Mouse (Mus musculus) adrenal gland, adult 8-10 months (tissue): ENCODE results near the gene Atp8a1. TPM values are rescaled to one million over a fixed set of nuclear protein-coding genes. Genes with fewer than 3 reads are reported as not detected.

Experiments
- DNase-seq: peaks from one replicate; pipeline ENCODE4 v3.0.0; 2022
- total RNA-seq, 4 experiments: library from RNA; stranded (reverse); gene quantifications; 2 replicates each; pipeline ENCODE4 v1.2.4; 2022

The Atp8a1 gene
- total RNA-seq = 10 to 100 TPM; 16.0 to 32.1 (median 23.2) TPM

- peak; percentile 97 for DNase-seq
These were observed at the start of gene Atp8a1 for GRCm38 (mm10) chr5:67847253-67848165. TSS of gene Atp8a1 (minus strand) at chr5:67847434.

- no peak for DNase-seq
These were observed 37.4 kb upstream of the Atp8a1 start for GRCm38 (mm10) chr5:67884422-67885210.

GRCm38 (mm10) chr5:67883564-67884171 lies 36.4 kb upstream of the Atp8a1 start:
- DNase-seq = no peak

GRCm38 (mm10) chr5:67871414-67871813 lies 24.2 kb upstream of the Atp8a1 start:
- DNase-seq = no peak

- DNase-seq = no peak
These were observed 19.0 kb upstream of the Atp8a1 start for GRCm38 (mm10) chr5:67866221-67866620.

GRCm38 (mm10) chr5:67865670-67866069 lies 18.4 kb upstream of the Atp8a1 start:
- DNase-seq = no peak

- no peak for DNase-seq
These were observed 17.4 kb upstream of the Atp8a1 start for GRCm38 (mm10) chr5:67864508-67865060.

- DNase-seq = no peak
These were observed 16.7 kb upstream of the Atp8a1 start for GRCm38 (mm10) chr5:67863950-67864391.

GRCm38 (mm10) chr5:67854963-67855606 lies 7.9 kb upstream of the Atp8a1 start:
- DNase-seq = no peak

GRCm38 (mm10) chr5:67852860-67853259 lies 5.6 kb upstream of the Atp8a1 start:
- DNase-seq = no peak

GRCm38 (mm10) chr5:67849411-67849810 lies 2.2 kb upstream of the Atp8a1 start:
- DNase-seq = no peak

- DNase-seq = no peak
These were observed 1.3 kb upstream of the Atp8a1 start for GRCm38 (mm10) chr5:67848511-67849014.

- DNase-seq = peak; percentile 53
These were observed 641 bp downstream of the Atp8a1 start for GRCm38 (mm10) chr5:67846361-67847224.

- DNase-seq = no peak
These were observed 2.0 kb downstream of the Atp8a1 start for GRCm38 (mm10) chr5:67845190-67845691.

GRCm38 (mm10) chr5:67844070-67844469 lies 3.2 kb downstream of the Atp8a1 start:
- no peak for DNase-seq

- DNase-seq = no peak
These were observed 4.9 kb downstream of the Atp8a1 start for GRCm38 (mm10) chr5:67842306-67842705.

GRCm38 (mm10) chr5:67833841-67834240 lies 13.4 kb downstream of the Atp8a1 start:
- DNase-seq = no peak

GRCm38 (mm10) chr5:67831293-67832147 lies 15.7 kb downstream of the Atp8a1 start:
- no peak for DNase-seq

GRCm38 (mm10) chr5:67828356-67828755 lies 18.9 kb downstream of the Atp8a1 start:
- no peak for DNase-seq

GRCm38 (mm10) chr5:67826935-67827334 lies 20.3 kb downstream of the Atp8a1 start:
- DNase-seq = no peak
